Mouse (Mus musculus): ENCODE results near the gene Gm29094. TPM values are rescaled to one million over a fixed set of nuclear protein-coding genes. Genes with fewer than 3 reads are reported as not detected.

The Gm29094 gene
- polyA plus RNA-seq, 1 experiment from 2014 or later = not detected

- Histone ChIP-seq H3K4me1 (ENCODE audit: control insufficient read depth in 2 of 2, insufficient read depth in 2 of 2, low read length in 2 of 2) (no peaks in the 10 kb centered on the region), H3K27me3 (ENCODE audit: control insufficient read depth, insufficient read depth, low read length) (no peaks in the 10 kb centered on the region), H3K27ac (replicated peaks in 1 of 2; ENCODE audit: control insufficient read depth in 1 of 2, insufficient read depth in 1 of 2, low read depth in 2 of 2, low read length in 2 of 2) (no peak overlapping the region), H3K4me3 (ENCODE audit: control insufficient read depth in 1 of 2, insufficient read depth in 1 of 2, low read depth in 1 of 2, low read length in 2 of 2) (no peak overlapping the region), H3K9me3 (ENCODE audit: control insufficient read depth, low read length) (no peaks in the 10 kb centered on the region), H3K4me2 (ENCODE audit: low read length) (no peak overlapping the region), H3K36me3 (ENCODE audit: control insufficient read depth, insufficient read depth, low read length) (no peaks in the 10 kb centered on the region), H3K9ac (ENCODE audit: low read length) (no peak overlapping the region)
- no peak for ATAC-seq (ENCODE audit: insufficient number of reproducible peaks, insufficient read depth, low FRiP score, low read depth)
- WGBS = 80% methylated on average over 2 of the region's 2 CpGs
These were observed 54.2 kb downstream of the Gm29094 start for GRCm38 (mm10) chr9:89253400-89253799.

- WGBS = 81% methylated on average over 12 of the region's 12 CpGs
- ATAC-seq (ENCODE audit: insufficient number of reproducible peaks, insufficient read depth, low FRiP score, low read depth) = no peak
- no peak overlapping the region for H3K9ac ChIP-seq (ENCODE audit: low read length)
- H3K36me3 ChIP-seq (ENCODE audit: control insufficient read depth, insufficient read depth, low read length) = no peaks in the 10 kb centered on the region
- H3K27ac ChIP-seq (replicated peaks in 1 of 2; ENCODE audit: control insufficient read depth in 1 of 2, insufficient read depth in 1 of 2, low read depth in 2 of 2, low read length in 2 of 2) = no peak overlapping the region
- no peaks in the 10 kb centered on the region for H3K9me3 ChIP-seq (ENCODE audit: control insufficient read depth, low read length)
- no peak overlapping the region for H3K4me2 ChIP-seq (ENCODE audit: low read length)
- H3K4me3 ChIP-seq (ENCODE audit: control insufficient read depth in 1 of 2, insufficient read depth in 1 of 2, low read depth in 1 of 2, low read length in 2 of 2) = no peak overlapping the region
- H3K27me3 ChIP-seq (ENCODE audit: control insufficient read depth, insufficient read depth, low read length) = no peaks in the 10 kb centered on the region
- no peaks in the 10 kb centered on the region for H3K4me1 ChIP-seq (ENCODE audit: control insufficient read depth in 2 of 2, insufficient read depth in 2 of 2, low read length in 2 of 2)
These were observed 57.6 kb downstream of the Gm29094 start for GRCm38 (mm10) chr9:89256556-89257335.

DNA sequence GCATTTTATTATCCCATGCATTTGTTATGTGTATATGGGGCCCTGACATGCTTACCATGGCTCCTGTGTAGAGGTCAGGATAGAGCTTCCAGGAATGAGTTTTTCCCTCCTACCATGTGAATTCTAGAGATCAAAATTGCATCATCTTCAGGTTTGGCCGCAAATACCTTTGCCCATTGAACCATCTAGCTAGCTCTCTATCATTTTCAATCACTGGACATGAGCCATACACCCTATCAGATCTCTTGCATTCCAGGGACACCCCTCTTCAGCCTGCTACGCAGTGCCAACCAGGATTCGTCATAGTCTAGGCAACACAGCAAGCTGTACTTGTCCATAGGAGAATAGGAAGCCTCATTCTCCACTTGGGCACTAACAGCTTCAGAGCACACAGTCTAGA is 64.8 kb downstream of the Gm29094 start:
- no peaks in the 10 kb centered on the region for H3K4me1 ChIP-seq (ENCODE audit: control insufficient read depth in 2 of 2, insufficient read depth in 2 of 2, low read length in 2 of 2)
- no peak overlapping the region for H3K9ac ChIP-seq (ENCODE audit: low read length)
- 85% methylated on average over 3 of the region's 3 CpGs for WGBS

GRCm38 (mm10) chr9:89264571-89264970 is 65.4 kb downstream of the Gm29094 start:
- no peaks in the 10 kb centered on the region for H3K36me3 ChIP-seq (ENCODE audit: control insufficient read depth, insufficient read depth, low read length)
- no peak overlapping the region for H3K27ac ChIP-seq (replicated peaks in 1 of 2; ENCODE audit: control insufficient read depth in 1 of 2, insufficient read depth in 1 of 2, low read depth in 2 of 2, low read length in 2 of 2)
- H3K9me3 ChIP-seq (ENCODE audit: control insufficient read depth, low read length) = peaks cover 2% of the 10 kb centered on the region; the same call in 1 of the 2 replicates
- H3K4me2 ChIP-seq (ENCODE audit: low read length) = no peak overlapping the region
- 92% methylated on average over 1 of the region's 1 CpGs for WGBS
- no peak overlapping the region for H3K9ac ChIP-seq (ENCODE audit: low read length)
- no peaks in the 10 kb centered on the region for H3K27me3 ChIP-seq (ENCODE audit: control insufficient read depth, insufficient read depth, low read length)
- H3K4me3 ChIP-seq (ENCODE audit: control insufficient read depth in 1 of 2, insufficient read depth in 1 of 2, low read depth in 1 of 2, low read length in 2 of 2) = no peak overlapping the region
- no peak for ATAC-seq (ENCODE audit: insufficient number of reproducible peaks, insufficient read depth, low FRiP score, low read depth)
- no peaks in the 10 kb centered on the region for H3K4me1 ChIP-seq (ENCODE audit: control insufficient read depth in 2 of 2, insufficient read depth in 2 of 2, low read length in 2 of 2)

More for the DNA sequence above, 64.8 kb downstream of the Gm29094 start:
- Histone ChIP-seq H3K27ac (replicated peaks in 1 of 2; ENCODE audit: control insufficient read depth in 1 of 2, insufficient read depth in 1 of 2, low read depth in 2 of 2, low read length in 2 of 2) (no peak overlapping the region), H3K4me3 (ENCODE audit: control insufficient read depth in 1 of 2, insufficient read depth in 1 of 2, low read depth in 1 of 2, low read length in 2 of 2) (no peak overlapping the region), H3K9me3 (ENCODE audit: control insufficient read depth, low read length) (no peaks in the 10 kb centered on the region), H3K4me2 (ENCODE audit: low read length) (no peak overlapping the region), H3K27me3 (ENCODE audit: control insufficient read depth, insufficient read depth, low read length) (no peaks in the 10 kb centered on the region), H3K36me3 (ENCODE audit: control insufficient read depth, insufficient read depth, low read length) (no peaks in the 10 kb centered on the region)
- no peak for ATAC-seq (ENCODE audit: insufficient number of reproducible peaks, insufficient read depth, low FRiP score, low read depth)

Other genes with a start within 250 kb of the Gm29094 start
- gene Bcl2a1a, start 242.5 kb upstream of the Gm29094 start, polyA plus RNA-seq (2014; fragmentation: Nextera tagmentation; extraction: Ambion mirVana) = 0.49 TPM in 1 of 2 replicates, not detected in the other
- gene Trim43b, start 106.5 kb upstream of the Gm29094 start, polyA plus RNA-seq (2014; fragmentation: Nextera tagmentation; extraction: Ambion mirVana) = not detected in 2 replicates
- 2.3 and 3.2 TPM in 2 replicates for gene Bcl2a1b, start 170 bp upstream of the Gm29094 start, polyA plus RNA-seq (2014; fragmentation: Nextera tagmentation; extraction: Ambion mirVana)
- gene Mthfs, start 11.3 kb downstream of the Gm29094 start, polyA plus RNA-seq (2014; fragmentation: Nextera tagmentation; extraction: Ambion mirVana) = 14.4 and 20.6 TPM in 2 replicates

Data from heart, embryonic 14.5 days (tissue).